Mouse (Mus musculus): Measurements from ENCODE around the gene Ntng1.

Ntng1 gene

DNA sequence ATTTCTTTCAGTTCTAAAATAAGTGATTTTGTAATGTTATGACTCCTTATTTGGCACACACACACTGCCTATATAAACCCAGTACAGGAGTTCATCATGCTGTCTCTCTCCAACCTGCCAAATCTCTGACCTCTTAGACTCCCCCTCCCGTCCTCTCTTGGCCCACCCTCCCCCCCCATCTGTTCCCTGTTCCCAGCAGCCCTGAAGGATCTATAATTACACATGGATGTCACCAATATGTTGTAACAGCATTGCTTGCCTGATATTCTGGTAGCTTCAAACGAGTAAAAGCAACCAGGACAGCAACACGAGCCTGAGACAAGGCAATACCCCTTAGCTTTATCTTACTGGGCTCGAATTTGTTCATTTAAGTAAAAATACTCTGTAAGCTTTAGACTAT, 220.0 kb downstream of the Ntng1 start:
- DNase-seq (ENCODE audit: low spot score): no peak

DNA sequence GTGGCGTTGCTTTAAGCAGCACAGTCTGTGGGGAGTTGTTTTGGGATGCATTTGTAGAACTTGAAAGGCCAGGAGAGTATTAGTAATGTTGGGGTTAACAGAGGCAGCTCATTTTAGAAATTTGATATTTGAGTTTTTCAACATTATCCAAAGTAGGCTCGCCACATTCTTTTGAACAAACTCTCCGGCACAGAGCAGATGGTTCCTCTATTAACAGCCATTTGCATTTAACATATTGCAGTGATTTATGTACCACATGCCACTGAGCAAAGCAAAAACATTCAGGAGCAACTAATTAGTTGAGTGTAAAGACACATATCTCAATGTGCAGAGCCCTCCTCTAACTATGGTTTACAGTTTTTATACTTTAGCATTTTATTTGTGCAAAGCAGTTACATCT, 224.8 kb downstream of the Ntng1 start:
- DNase-seq (ENCODE audit: low spot score): no peak

DNA sequence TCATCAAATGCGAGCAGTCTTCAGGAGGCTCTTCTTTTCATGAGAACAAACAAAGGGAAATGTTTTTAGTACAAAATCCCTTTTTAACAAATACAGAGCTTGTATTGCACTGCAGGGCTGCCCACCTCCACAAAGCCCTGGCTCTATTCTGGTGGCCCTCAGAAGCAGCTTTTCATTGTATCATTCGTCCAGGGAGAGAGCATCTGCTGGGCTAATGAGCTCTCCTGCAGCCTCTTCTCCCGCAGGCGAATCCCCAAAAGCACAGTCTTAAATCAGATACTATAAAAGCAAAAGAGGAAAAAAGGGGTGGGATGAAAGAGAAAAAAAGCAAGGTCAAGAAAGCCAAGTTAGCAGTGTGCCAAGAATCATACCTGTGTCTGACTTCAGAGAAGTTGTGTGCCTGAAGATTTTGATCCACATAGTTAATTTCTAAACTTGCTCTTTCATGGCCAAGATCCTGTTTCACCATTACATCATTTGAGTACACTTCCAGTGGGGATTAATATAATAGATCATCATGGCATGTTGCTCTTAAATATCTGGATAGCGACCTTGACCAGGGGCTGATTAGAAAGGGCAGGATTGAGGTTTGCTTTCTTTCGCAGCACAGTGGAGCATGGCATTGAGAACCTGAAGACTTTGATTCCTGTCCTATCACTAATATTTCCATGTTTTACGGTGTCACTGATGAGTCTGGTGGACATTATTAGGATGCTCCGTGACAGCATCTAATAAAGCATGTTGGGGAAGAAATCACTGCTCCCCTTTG, 225.7 kb downstream of the Ntng1 start:
- DNase-seq (ENCODE audit: low spot score): no peak

DNA sequence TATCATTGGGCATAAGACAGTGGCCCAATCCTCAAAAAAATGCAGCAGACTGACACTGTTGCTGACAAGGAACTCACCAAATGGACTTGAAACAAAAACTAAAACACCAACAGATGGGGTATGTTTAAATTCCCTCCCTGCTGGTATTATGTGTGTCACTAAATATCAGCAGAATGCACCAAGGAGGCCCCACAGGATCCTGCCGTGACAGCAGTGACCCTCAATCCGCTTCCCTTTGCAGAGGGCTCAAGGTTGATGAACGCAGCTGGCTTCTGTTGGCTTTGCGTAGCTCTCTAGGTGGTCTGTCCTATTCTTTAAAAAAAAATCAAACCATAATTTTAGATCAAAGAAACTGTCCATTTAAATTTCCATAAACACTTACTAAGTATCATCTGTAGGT, 226.7 kb downstream of the Ntng1 start:
- no peak for DNase-seq (ENCODE audit: low spot score)

DNA sequence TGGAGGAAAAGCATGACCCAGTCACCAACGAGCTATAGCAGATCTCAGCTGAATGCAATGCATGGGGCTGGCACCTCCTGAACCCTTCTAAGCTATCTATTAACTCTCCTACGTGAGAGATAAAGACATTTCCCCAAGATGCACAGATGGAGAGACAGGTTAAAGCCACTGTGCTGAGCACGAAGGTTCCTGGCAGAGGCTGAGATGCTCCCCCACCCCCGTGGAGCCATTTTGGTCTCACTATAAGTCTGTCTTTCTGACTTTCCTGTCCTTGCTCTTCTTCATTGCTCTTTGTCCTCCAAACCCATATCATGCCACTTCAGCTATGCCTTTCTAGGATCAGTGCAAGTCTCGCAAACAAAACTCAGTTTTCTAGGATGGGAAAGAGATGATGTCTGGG, 229.6 kb downstream of the Ntng1 start:
- DNase-seq (ENCODE audit: low spot score): no peak

DNA sequence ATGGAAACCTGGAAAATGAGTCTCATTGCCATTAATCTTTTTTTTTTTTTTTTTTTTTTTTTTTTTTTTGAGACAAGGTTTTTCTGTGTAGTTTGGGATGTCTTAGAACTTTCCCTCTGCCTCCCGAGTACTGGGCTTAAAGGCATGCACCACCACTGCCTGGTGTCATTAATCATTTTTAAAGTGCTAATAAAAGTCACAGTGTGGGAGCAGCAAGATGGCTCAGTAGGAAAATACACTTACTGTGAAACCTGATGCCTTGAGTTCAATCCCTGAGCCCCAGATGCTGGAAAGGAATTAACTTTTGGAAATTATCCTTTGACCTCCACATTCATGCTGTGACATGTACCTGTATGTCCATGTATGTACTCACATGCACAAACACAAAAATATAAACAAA, 253.2 kb downstream of the Ntng1 start:
- DNase-seq (ENCODE audit: low spot score): no peak

DNA sequence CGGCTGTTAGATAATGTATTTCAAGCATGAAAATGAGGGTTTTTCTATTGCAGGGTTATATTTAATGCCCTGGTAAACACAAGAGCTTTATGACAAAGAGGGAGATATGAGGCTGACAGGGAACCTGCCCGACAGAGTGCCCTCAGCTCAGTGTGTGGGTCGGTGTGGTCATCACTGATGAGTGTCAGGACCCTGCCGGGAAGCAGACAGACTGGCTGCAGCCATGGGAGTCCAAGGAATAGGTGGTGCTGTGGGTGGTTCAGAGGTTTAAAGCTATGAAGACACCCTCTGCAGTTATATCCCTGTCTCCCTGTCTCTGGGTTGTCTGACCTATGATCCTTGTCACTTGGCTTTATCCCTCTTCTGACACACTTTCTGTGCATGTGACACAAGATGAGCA, 258.1 kb downstream of the Ntng1 start:
- no peak for DNase-seq (ENCODE audit: low spot score)

DNA sequence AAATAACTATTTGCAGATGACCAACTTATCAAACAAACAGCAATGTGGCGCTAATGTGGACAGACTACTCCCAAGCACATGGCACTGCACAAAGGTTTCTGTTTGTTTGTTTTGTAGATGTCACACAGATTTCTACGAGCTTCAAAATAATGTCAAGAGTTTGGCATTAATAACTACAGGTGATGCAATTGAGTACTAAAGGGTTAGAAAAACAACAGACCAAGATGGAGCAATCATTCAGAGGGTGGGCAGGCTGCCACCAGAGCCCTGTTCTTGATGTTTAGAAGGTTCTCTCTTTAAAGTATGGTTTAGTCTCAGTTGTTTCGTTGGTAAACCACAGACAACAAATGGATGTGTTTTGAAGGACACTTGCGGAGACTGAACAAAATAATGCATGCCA, 264.8 kb downstream of the Ntng1 start:
- DNase-seq (ENCODE audit: low spot score): no peak

DNA sequence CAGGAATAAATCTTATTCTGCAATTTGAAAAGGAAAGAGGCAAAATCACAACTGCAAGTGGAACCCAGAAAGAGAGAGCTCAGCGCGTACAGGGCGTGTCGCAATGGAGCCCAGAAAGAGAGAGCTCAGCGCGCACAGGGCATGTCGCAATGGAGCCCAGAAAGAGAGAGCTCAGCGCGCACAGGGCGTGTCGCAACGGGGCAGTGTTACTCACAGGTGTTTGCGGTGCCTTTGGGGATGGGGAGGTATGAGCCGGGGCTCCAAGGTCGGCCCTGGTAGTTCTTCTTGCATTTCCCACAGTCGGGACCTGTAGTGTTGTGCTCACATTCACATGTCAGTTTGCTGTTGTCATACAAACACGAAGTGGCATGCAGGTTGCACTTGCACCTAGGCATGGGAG, 271.8 kb downstream of the Ntng1 start:
- no peak for DNase-seq (ENCODE audit: low spot score)

DNA sequence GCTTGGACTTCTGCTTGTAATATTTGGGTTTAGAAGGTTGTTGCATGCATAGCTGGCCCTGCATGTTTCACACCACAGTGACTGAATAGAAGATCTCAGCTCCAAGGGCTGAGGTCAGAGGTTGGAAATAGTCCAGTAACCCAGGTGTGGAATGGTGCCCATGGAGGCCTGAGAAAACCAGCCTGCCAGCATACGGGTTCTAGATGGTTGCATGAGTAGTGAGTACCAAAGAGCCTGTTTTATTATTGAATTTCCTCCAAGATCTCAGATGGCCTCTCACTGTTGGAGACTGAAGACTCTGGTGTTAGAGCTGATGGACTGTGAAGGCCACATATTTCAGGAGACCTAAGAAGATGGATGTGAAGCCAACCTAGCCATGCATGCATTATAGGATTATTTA, 285.5 kb downstream of the Ntng1 start:
- no peak for DNase-seq (ENCODE audit: low spot score)

DNA sequence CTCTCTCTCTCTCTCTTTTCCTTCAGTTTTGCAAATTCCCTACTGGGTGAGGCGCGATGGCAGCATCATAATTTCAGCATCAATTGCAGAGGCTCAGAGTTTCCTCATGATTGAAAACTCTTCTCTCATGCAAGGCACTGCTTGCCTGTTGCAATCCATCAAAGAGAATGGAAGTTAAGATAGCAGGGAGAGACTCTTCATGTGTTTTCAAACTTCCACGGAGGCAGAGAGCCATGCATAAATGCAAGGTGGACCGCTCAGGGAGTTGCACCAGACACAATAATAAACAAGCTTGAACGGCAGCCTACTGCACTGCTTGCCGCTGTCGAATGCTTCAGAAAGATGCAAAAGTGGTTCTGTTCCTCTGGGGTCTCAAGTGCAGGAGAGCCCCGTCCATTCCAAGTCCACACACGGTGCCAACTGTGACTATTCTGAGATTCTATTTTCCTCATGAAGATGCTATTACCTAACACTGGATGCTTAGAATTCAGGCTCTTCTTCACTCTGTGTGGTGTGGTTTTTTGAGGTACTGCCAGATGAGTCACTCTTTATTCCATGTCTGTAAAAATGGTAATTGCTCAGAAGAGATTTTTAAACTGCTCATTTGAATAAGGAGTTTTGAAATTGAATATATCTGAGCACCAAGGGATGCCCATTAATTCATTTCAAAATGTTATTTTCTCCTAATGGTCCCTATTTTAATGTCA, 289.2 kb downstream of the Ntng1 start:
- no peak for DNase-seq (ENCODE audit: low spot score)

DNA sequence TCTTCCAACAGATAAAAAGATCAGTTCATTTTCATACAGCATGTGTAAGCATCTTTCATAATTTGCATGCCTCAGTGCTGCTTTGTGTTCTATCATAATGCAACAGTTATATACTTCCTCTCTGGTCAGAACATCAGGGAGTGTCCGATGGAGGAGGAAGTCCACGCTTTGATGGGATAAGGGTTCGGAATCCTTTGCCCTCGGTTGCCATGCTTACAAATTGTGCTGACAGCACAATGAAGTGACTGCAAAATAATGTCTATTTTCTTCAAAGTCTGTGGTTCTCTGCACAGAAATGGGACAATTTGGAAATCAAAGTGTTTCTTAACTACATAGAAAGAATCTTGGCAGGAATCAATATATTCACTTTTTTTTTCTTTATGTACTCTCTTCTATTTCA, 297.2 kb downstream of the Ntng1 start:
- DNase-seq (ENCODE audit: low spot score): no peak

DNA sequence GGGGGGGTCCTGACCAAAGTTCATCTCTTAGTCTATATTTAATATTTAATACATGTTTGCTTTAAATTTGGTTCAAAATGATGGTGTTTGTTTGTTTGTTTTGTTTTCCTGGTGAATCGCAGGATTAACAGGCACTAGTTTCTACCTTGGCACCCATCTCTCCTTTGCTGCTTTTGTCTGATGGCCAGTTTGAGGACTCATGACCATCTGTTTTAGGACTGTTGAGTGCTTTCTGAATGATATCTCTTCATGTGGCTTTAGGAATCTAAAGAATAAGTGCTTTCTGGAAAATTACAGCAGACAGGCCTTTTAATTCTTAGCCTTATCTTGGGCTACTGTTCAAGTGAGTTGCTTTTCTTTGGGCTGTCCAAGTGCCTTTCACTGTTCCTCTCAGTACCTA, 318.0 kb downstream of the Ntng1 start:
- no peak for DNase-seq (ENCODE audit: low spot score)

DNA sequence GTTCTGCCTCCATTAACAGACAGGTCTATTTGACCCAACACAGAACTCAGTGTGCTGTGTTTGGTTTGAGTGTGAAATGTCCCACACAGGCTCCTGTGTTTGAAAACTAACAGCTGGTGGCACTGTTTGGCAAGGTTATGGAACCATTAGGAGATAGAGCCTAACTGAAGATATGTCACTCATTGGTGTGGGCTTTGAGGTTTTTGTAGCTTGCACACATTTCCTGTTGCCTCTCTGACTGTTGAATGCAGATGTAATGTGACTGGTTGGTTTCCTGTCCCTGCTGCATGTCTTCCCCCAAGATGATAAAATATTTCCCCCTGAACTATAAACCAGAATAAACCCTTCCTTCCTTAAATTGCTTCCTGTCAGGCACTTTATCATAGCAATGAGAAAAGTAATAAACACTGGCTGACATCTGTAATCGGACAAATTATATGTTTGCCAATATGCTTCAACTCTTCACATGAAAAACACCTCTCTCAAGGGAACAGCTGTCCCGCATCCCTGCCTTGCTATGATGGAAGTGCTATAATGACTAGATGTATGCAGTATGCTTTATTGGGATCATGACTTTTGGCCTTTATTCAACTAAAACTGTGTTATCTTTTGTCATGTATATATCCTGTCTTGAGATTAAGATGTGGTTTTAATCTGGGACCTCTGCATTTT, 320.9 kb downstream of the Ntng1 start:
- DNase-seq (ENCODE audit: low spot score): no peak

DNA sequence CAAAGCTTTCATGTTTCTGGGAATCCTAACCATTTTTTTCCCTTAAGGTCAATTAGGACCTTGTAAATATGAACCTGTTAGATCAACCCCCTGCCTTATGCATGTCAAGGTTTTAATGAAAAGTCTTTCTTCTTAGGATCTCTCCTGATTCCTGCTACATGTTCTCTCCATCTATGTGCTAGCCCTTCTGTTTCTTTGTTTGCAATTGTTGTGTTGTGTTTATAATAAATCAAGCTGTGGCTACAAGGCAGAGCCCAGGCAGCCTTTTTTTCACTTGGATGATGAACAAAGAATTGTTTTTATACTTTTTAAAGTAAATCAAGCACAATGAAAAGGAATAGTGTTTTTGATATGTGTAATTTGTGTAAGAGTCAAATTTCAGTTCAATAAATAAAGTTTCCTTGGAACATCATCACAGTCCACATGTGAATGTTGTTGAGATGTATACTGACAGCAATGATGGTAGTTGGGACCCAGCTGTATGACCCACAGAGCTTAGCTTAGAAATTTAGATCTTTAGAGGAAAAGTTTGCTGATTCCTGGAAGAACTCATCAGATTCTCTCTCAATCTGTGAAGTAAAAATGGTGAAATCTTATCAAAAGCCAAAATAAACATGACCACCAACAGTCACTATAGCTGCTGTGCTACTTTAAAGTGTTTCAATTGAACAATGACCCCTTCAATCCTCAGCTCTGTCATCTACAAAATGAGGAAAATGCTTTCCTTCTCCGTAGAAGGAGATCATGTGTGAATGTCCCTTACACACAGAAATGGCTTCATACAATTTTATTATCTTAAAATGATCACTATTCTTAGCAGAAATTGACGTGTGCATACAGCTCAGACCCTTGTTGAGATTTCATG, 324.8 kb downstream of the Ntng1 start:
- DNase-seq (ENCODE audit: low spot score): no peak

DNA sequence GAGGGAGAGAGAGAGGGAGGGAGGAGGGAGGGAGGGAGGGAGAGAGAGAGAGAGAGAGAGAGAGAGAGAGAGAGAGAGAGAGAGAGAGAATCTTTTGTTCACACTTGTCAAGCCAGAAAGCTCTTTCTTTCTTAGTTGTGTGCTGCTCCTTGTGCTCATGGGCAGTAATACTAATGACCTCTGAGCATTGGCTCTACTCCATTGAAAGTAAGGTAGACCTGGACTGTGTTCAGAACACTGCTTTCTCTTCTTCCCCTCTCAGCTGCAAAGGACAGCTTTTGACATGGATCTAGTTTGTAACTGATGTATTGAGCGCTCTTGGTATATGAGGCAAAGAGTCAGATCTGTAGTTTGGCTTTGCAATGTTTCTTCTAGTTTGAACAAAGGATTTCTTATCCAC, 334.7 kb downstream of the Ntng1 start:
- no peak for DNase-seq (ENCODE audit: low spot score)

DNA sequence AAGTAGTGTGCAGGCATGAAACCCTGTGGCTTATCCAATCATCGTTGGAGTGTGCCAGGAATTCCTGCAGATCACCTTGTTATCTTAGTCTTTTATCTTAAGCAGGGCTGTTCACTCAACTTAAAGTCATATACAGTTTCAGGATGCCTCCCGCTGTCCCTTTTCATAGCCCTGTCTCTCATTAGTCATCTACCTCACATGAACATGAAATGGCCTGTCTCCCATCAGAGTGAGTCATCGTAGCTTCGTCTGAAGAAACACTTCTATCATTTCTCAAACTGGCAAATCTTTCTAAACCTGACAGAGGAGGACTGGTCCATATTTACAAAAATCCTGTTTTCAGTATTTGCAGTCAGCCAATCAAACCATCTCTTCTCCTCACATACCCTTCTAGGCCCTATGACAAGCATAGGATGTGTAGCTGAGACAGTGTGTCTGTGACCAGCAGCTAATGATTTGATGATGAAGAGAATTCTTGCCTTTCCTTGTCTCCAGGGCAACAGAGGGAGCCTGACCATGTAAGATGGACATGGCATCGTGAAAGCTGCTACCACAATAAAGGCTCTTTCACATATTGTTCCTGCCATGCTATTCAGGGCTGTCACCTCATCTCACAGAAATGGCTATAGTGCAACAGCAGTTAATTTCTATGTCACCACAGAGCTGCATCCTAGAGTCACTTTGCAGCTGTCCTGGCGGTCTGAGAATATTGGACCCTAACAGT, 336.4 kb downstream of the Ntng1 start:
- DNase-seq (ENCODE audit: low spot score): no peak

DNA sequence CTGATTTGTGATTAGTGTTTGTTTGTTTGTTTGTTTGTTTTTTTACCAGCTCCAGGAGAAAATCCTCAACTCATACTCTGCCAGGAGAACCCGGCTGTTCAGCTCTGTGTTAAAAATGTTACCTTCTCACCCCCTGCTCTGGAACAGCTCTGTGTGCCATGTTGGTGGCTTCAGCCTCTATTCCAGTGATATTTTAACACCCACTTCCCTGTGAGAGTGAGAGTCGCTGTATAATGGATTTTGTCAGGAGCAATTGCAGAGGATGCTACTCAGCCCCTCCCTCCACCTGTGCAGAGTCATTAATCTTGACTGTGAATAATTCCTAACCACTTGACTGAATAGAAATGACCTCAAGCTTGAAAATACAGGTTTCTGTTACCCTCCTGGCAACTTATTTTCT, 339.7 kb downstream of the Ntng1 start:
- no peak for DNase-seq (ENCODE audit: low spot score)

DNA sequence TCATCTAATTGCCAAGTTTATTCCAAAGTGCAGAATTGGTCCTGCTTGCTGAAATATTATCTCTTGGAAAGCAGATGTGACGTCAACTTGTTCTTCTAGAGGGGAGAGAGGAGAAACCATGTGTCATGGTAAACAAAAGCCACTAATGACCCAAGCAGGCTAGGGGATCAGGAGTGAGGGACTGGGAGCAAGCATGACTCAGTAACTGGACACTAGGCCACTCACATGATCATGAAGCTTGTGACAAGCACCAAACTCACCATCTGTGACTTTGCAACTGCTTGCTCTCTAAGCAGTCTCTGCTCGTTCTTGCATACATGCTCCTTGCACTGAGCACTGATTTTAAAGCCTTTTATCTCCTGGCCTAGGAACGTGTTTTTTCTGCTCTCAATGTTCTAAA, 340.2 kb downstream of the Ntng1 start:
- DNase-seq (ENCODE audit: low spot score): no peak

DNA sequence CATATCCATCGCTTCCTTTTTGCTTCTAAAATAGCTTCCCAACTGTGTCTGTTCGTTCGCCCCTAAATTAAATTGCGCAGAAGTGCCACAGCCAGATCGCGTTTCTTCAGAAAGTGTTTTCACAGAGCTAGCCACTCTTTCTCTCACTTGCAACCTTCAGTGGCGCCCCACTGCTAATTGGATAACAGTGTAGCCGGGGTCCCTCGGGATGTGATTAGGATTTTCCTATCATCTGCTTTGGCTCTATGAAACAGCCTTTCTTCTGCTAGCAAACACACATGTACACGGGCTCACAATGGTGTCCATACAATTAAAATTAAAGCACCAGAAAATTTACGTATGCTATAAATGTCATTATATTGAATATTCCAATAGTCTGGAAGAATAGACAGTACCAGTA, 346.5 kb downstream of the Ntng1 start:
- no peak for DNase-seq (ENCODE audit: low spot score)

DNA sequence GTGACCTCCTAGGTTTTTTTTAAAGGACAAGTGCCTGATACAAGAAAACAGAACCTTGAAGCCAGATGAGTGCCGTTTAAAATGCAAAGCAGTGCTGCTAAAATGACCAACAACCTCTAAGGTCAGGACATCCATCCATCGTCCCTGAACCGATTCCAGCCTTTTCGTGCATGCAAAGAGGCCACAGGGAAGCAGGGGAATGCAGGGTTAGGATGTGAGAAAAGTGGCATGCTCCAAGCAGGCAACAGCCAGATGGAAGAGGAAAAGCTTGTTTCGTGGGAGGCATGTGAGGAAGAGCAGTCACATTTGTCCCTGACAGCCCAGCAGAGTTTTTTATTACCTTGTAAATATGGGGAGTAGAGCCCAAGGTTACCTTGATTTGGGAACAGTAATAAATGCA, 360.6 kb downstream of the Ntng1 start:
- DNase-seq (ENCODE audit: low spot score): no peak

Data from spleen, adult 12 weeks (tissue).